Mouse (Mus musculus): Measurements from ENCODE around the gene Ptchd1.

Ptchd1 gene

GRCm38 (mm10) chrX:155623701-155624281 is at the start of gene Ptchd1:
Gene Ptchd1 (minus strand): TSS chrX:155623814.
- peak; percentile 39 for DNase-seq

GRCm38 (mm10) chrX:155657971-155658370 is 34.4 kb upstream of the Ptchd1 start:
- no peak for DNase-seq

GRCm38 (mm10) chrX:155645975-155646374 is 22.4 kb upstream of the Ptchd1 start:
- DNase-seq = no peak

- no peak for DNase-seq
Measured at GRCm38 (mm10) chrX:155643975-155644374, 20.4 kb upstream of the Ptchd1 start.

GRCm38 (mm10) chrX:155625671-155626196 is 2.1 kb upstream of the Ptchd1 start:
- DNase-seq = peak; percentile 13

GRCm38 (mm10) chrX:155624895-155625294 is 1.3 kb upstream of the Ptchd1 start:
- no peak for DNase-seq

- DNase-seq = peak; percentile 32
Measured at GRCm38 (mm10) chrX:155624341-155624841, 777 bp upstream of the Ptchd1 start, which contains the start of gene Gm15155. Gene Gm15155 (plus strand): TSS chrX:155624741.

- DNase-seq = peak; percentile 30
Measured at GRCm38 (mm10) chrX:155622961-155623599, 534 bp downstream of the Ptchd1 start.

- DNase-seq = peak; percentile 6
Measured at GRCm38 (mm10) chrX:155622527-155622926, 1.1 kb downstream of the Ptchd1 start.

- peak; percentile 74 for DNase-seq
Measured at GRCm38 (mm10) chrX:155601196-155601595, 22.4 kb downstream of the Ptchd1 start.

GRCm38 (mm10) chrX:155596390-155596789 is 27.2 kb downstream of the Ptchd1 start:
- no peak for DNase-seq

- DNase-seq = no peak
Measured at GRCm38 (mm10) chrX:155594685-155595084, 28.9 kb downstream of the Ptchd1 start.

- peak; percentile 21 for DNase-seq
Measured at GRCm38 (mm10) chrX:155592467-155592866, 31.1 kb downstream of the Ptchd1 start.

GRCm38 (mm10) chrX:155591490-155591889 is 32.1 kb downstream of the Ptchd1 start:
- no peak for DNase-seq

- no peak for DNase-seq
Measured at GRCm38 (mm10) chrX:155584586-155584985, 39.0 kb downstream of the Ptchd1 start.

GRCm38 (mm10) chrX:155579791-155580190 is 43.8 kb downstream of the Ptchd1 start:
- DNase-seq = no peak

- DNase-seq = no peak
Measured at GRCm38 (mm10) chrX:155572396-155572795, 51.2 kb downstream of the Ptchd1 start.

GRCm38 (mm10) chrX:155543780-155544179 is 79.8 kb downstream of the Ptchd1 start:
- no peak for DNase-seq
